Mouse (Mus musculus): ENCODE measurements around the gene Ankrd36.

Ankrd36 gene

GRCm38 (mm10) chr11:5682541-5682940, 113.1 kb downstream of the Ankrd36 start:
- DNase-seq (ENCODE audit: low read depth), result no peak

- DNase-seq (ENCODE audit: low read depth), result no peak
Measured at GRCm38 (mm10) chr11:5684283-5684682, 114.8 kb downstream of the Ankrd36 start.

- no peak for DNase-seq (ENCODE audit: low read depth)
Measured at GRCm38 (mm10) chr11:5691775-5692174, 122.3 kb downstream of the Ankrd36 start.

- no peak for DNase-seq (ENCODE audit: low read depth)
Measured at GRCm38 (mm10) chr11:5700808-5701207, 131.3 kb downstream of the Ankrd36 start.

- no peak for DNase-seq (ENCODE audit: low read depth)
Measured at GRCm38 (mm10) chr11:5701300-5701699, 131.8 kb downstream of the Ankrd36 start.

- no peak for DNase-seq (ENCODE audit: low read depth)
Measured at GRCm38 (mm10) chr11:5701821-5702220, 132.3 kb downstream of the Ankrd36 start.

- DNase-seq (ENCODE audit: low read depth), result no peak
Measured at GRCm38 (mm10) chr11:5702271-5702956, 132.9 kb downstream of the Ankrd36 start.

GRCm38 (mm10) chr11:5702957-5703332, 133.5 kb downstream of the Ankrd36 start:
- no peak for DNase-seq (ENCODE audit: low read depth)

- no peak for DNase-seq (ENCODE audit: low read depth)
Measured at GRCm38 (mm10) chr11:5703341-5703740, 133.9 kb downstream of the Ankrd36 start.

- DNase-seq (ENCODE audit: low read depth), result no peak
Measured at GRCm38 (mm10) chr11:5705972-5706371, 136.5 kb downstream of the Ankrd36 start.

- no peak for DNase-seq (ENCODE audit: low read depth)
Measured at GRCm38 (mm10) chr11:5706874-5707529, 137.5 kb downstream of the Ankrd36 start.

GRCm38 (mm10) chr11:5707530-5708353, 138.3 kb downstream of the Ankrd36 start:
- peak; percentile 85 for DNase-seq (ENCODE audit: low read depth)

GRCm38 (mm10) chr11:5715179-5715578, 145.7 kb downstream of the Ankrd36 start:
- DNase-seq (ENCODE audit: low read depth), result no peak

- DNase-seq (ENCODE audit: low read depth), result no peak
Measured at GRCm38 (mm10) chr11:5715630-5716105, 146.2 kb downstream of the Ankrd36 start, which contains the start of gene Mrps24. TSS of gene Mrps24 (minus strand) at chr11:5715680.

GRCm38 (mm10) chr11:5716246-5716645, 146.8 kb downstream of the Ankrd36 start:
- no peak for DNase-seq (ENCODE audit: low read depth)

GRCm38 (mm10) chr11:5716938-5717705, 147.6 kb downstream of the Ankrd36 start:
- no peak for DNase-seq (ENCODE audit: low read depth)

- no peak for DNase-seq (ENCODE audit: low read depth)
Measured at GRCm38 (mm10) chr11:5718611-5719354, 149.3 kb downstream of the Ankrd36 start.

GRCm38 (mm10) chr11:5729582-5729981, 160.1 kb downstream of the Ankrd36 start:
- no peak for DNase-seq (ENCODE audit: low read depth)

- DNase-seq (ENCODE audit: low read depth), result no peak
Measured at GRCm38 (mm10) chr11:5732401-5732800, 162.9 kb downstream of the Ankrd36 start.

- DNase-seq (ENCODE audit: low read depth), result no peak
Measured at GRCm38 (mm10) chr11:5734323-5734722, 164.8 kb downstream of the Ankrd36 start.

GRCm38 (mm10) chr11:5737137-5737536, 167.7 kb downstream of the Ankrd36 start:
- no peak for DNase-seq (ENCODE audit: low read depth)

Measured in c-Kit-positive CD71-positive TER-119-negative erythroid progenitor cells, embryonic 14.5 days (primary cell).